ENCODE assay signal across 16 mouse cellular contexts in the genomic region with DNA sequence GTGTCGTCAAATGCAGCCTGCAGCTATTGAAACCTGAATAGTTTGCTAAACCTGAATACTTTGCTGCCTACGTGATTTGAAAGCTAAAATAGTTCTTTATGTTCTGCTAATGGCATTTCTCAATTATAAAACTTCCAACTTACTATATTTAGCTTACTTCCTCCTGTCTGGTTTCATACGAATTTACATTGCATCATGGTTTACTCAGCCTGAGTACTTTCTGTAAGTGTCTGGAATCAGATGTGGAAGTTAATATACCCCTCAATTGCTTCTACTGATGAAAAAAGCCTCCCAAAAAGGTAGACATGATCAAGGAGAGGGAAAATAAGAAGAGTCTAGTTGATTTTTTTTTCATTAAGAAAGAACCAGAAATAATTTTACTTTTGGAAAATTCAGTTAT.
"Had no signal": no experiment of that assay in that cellular context is flagged by ENCODE, and none has a peak within 500 bp of the region (broad histone marks: within the 10 kb centered on the region; RNA-seq: fewer than 3 reads in every experiment).

No protein-coding gene starts in this region.

- ATAC-seq: liver, postnatal 0 days; midbrain, embryonic 13.5 days; midbrain, embryonic 15.5 days had no signal

- H3K27me3 ChIP-seq: liver, embryonic 15.5 days; lung, embryonic 15.5 days; megakaryocyte, embryonic 14.5 days; midbrain, embryonic 13.5 days; midbrain, embryonic 15.5 days; neural tube, embryonic 12.5 days; stomach, embryonic 15.5 days had no signal

- H3K4me3 ChIP-seq: liver, embryonic 15.5 days; lung, embryonic 15.5 days; megakaryocyte, embryonic 14.5 days; midbrain, embryonic 13.5 days; midbrain, embryonic 15.5 days; neural tube, embryonic 12.5 days; stomach, embryonic 15.5 days had no signal

- H3K4me1 ChIP-seq: liver, embryonic 15.5 days; lung, embryonic 15.5 days; megakaryocyte, embryonic 14.5 days; midbrain, embryonic 13.5 days; midbrain, embryonic 15.5 days; neural tube, embryonic 12.5 days; stomach, embryonic 15.5 days had no signal

- DNase-seq: liver, postnatal 0 days; lung, adult 2 months; lung, postnatal 10 days; right cerebral cortex, postnatal 14 days; thymus, adult 2 months; thymus, postnatal 25 days; thymus, postnatal 4 days had no signal

- H3K27ac ChIP-seq: liver, embryonic 15.5 days; lung, embryonic 15.5 days; macrophage; midbrain, embryonic 13.5 days; midbrain, embryonic 15.5 days; neural tube, embryonic 12.5 days; stomach, embryonic 15.5 days; stomach, postnatal 0 days had no signal
